18 mouse cellular contexts compared by ENCODE assay signal in genomic region chr4:109671941-109672340, GRCm38 (mm10).
"Had no signal": no experiment of that assay in that cellular context is flagged by ENCODE, and none has a peak within 500 bp of the region (broad histone marks: within the 10 kb centered on the region; RNA-seq: fewer than 3 reads in every experiment).

No protein-coding gene starts in this region.

- H3K9me3 ChIP-seq: midbrain, embryonic 10.5 days; midbrain, embryonic 12.5 days; neural tube, embryonic 13.5 days; neural tube, embryonic 15.5 days had no signal

- H3K4me3 ChIP-seq: midbrain, embryonic 10.5 days; midbrain, embryonic 12.5 days; myocyte; neural tube, embryonic 13.5 days; neural tube, embryonic 15.5 days had no signal

- H3K27ac ChIP-seq: midbrain, embryonic 10.5 days; midbrain, embryonic 12.5 days; neural tube, embryonic 13.5 days; neural tube, embryonic 15.5 days had no signal

- H3K36me3 ChIP-seq: midbrain, embryonic 10.5 days; midbrain, embryonic 12.5 days; neural tube, embryonic 13.5 days; neural tube, embryonic 15.5 days had no signal

- DNase-seq: lung, adult 18-20 months; lung, embryonic 14.5 days; lung, postnatal 14 days; lung, postnatal 4 days; midbrain, embryonic 14.5 days; retina, postnatal 1 day; right cerebral cortex, adult 18-20 months; right cerebral cortex, postnatal 25 days; right cerebral cortex, postnatal 4 days; spleen, adult 18-20 months; thymus, adult 18-20 months; thymus, postnatal 25 days; thymus, postnatal 4 days had no signal

- H3K9ac ChIP-seq: lung, embryonic 14.5 days; midbrain, embryonic 12.5 days; neural tube, embryonic 13.5 days; neural tube, embryonic 15.5 days had no signal
